Mouse (Mus musculus): ENCODE measurements at regions not wholly inside any gene's neighbourhood (a gene's known extent, or its start where the extent isn't known, plus 50 kb on each side); places are given as distances from the start of the nearest gene placed in this dataset.

- H3K36me3 ChIP-seq (ENCODE audit: insufficient read depth, low read length) = no peaks in the 10 kb centered on the region
- H3K4me2 ChIP-seq (replicated peaks; ENCODE audit: low read depth, low read length) = no peak overlapping the region
- no peak overlapping the region for H3K4me3 ChIP-seq (ENCODE audit: low read depth, low read length)
- DNase-seq (ENCODE audit: low spot score) (no peak), ATAC-seq (no peak)
- TF ChIP-seq EP300 (IDR thresholded peaks at IDR 0.05) = no peak
- no peak for TF ChIP-seq CTCF (IDR thresholded peaks at IDR 0.05)
- no peak overlapping the region for H3K27ac ChIP-seq (ENCODE audit: low read length)
- WGBS = 64% methylated on average over 4 of the region's 4 CpGs
- H3K9ac ChIP-seq (replicated peaks; ENCODE audit: low read depth) = no peak overlapping the region
- H3K9me3 ChIP-seq (ENCODE audit: low read length) = no peaks in the 10 kb centered on the region
- H3K27me3 ChIP-seq (replicated peaks; ENCODE audit: insufficient read depth, low read length) = no peaks in the 10 kb centered on the region
- H3K4me1 ChIP-seq (ENCODE audit: insufficient read depth, low read depth, low read length) = no peaks in the 10 kb centered on the region
Observed at GRCm38 (mm10) chr11:31754416-31754815, 82.7 kb upstream of the Bod1 start.

DNA sequence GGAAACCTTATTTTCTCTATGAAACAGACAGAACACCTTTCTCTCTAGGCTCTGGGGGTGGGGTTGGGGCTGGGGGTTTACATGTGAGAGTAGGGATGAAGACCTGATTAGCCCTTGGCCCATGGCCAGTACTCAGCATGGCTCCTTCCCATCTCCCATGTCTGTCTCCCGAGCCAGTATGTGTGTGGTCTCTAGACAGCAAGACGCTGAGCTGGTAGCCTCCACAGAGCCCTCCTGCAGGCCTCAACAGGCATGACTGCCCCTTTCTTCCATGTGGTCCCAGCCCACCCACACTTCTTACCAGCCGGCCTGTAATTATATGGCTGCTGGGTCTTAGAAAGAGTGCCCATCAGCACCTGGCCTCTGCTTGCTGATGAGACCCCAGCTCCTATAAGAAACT, 84.2 kb upstream of the Bod1 start:
- Histone ChIP-seq H3K4me2 (replicated peaks; ENCODE audit: low read depth, low read length) (no peak overlapping the region), H3K36me3 (ENCODE audit: insufficient read depth, low read length) (no peaks in the 10 kb centered on the region), H3K9me3 (ENCODE audit: low read length) (no peaks in the 10 kb centered on the region), H3K4me3 (ENCODE audit: low read depth, low read length) (no peak overlapping the region), H3K27ac (ENCODE audit: low read length) (no peak overlapping the region), H3K4me1 (ENCODE audit: insufficient read depth, low read depth, low read length) (no peaks in the 10 kb centered on the region), H3K9ac (replicated peaks; ENCODE audit: low read depth) (no peak overlapping the region), H3K27me3 (replicated peaks; ENCODE audit: insufficient read depth, low read length) (no peaks in the 10 kb centered on the region)
- no peak for DNase-seq (ENCODE audit: low spot score)
- no peak for ATAC-seq
- WGBS = 59% methylated on average over 3 of the region's 3 CpGs
- TF ChIP-seq EP300 (IDR thresholded peaks at IDR 0.05) (no peak), CTCF (IDR thresholded peaks at IDR 0.05) (no peak)

GRCm38 (mm10) chr11:31756355-31757145, 84.9 kb upstream of the Bod1 start:
- H3K9ac ChIP-seq (replicated peaks; ENCODE audit: low read depth) = no peak overlapping the region
- no peak overlapping the region for H3K4me2 ChIP-seq (replicated peaks; ENCODE audit: low read depth, low read length)
- no peak overlapping the region for H3K4me3 ChIP-seq (ENCODE audit: low read depth, low read length)
- DNase-seq (ENCODE audit: low spot score) = peak; percentile 43
- ATAC-seq = no peak
- H3K27ac ChIP-seq (ENCODE audit: low read length) = no peak overlapping the region
- WGBS = 61% methylated on average over 10 of the region's 10 CpGs
- no peaks in the 10 kb centered on the region for H3K27me3 ChIP-seq (replicated peaks; ENCODE audit: insufficient read depth, low read length)
- no peak for TF ChIP-seq EP300 (IDR thresholded peaks at IDR 0.05)
- H3K9me3 ChIP-seq (ENCODE audit: low read length) = no peaks in the 10 kb centered on the region
- H3K4me1 ChIP-seq (ENCODE audit: insufficient read depth, low read depth, low read length) = no peaks in the 10 kb centered on the region
- no peaks in the 10 kb centered on the region for H3K36me3 ChIP-seq (ENCODE audit: insufficient read depth, low read length)

- H3K36me3 ChIP-seq (ENCODE audit: insufficient read depth, low read length) = no peaks in the 10 kb centered on the region
- H3K27ac ChIP-seq (ENCODE audit: low read length) = no peak overlapping the region
- WGBS = 43% methylated on average over 9 of the region's 9 CpGs
- H3K27me3 ChIP-seq (replicated peaks; ENCODE audit: insufficient read depth, low read length) = no peaks in the 10 kb centered on the region
- H3K4me2 ChIP-seq (replicated peaks; ENCODE audit: low read depth, low read length) = no peak overlapping the region
- H3K4me3 ChIP-seq (ENCODE audit: low read depth, low read length) = no peak overlapping the region
- H3K9ac ChIP-seq (replicated peaks; ENCODE audit: low read depth) = no peak overlapping the region
- peak; percentile 55 for DNase-seq (ENCODE audit: low spot score)
- no peaks in the 10 kb centered on the region for H3K4me1 ChIP-seq (ENCODE audit: insufficient read depth, low read depth, low read length)
- TF ChIP-seq CTCF (IDR thresholded peaks at IDR 0.05) = peak; percentile 50
- no peak for TF ChIP-seq EP300 (IDR thresholded peaks at IDR 0.05)
- peak; percentile 82 for ATAC-seq
- H3K9me3 ChIP-seq (ENCODE audit: low read length) = no peaks in the 10 kb centered on the region
Observed at GRCm38 (mm10) chr11:31759868-31760765, 88.4 kb upstream of the Bod1 start.

GRCm38 (mm10) chr11:31763856-31764255, 92.2 kb upstream of the Bod1 start:
- TF ChIP-seq CTCF (IDR thresholded peaks at IDR 0.05) = no peak
- TF ChIP-seq EP300 (IDR thresholded peaks at IDR 0.05) = no peak
- Histone ChIP-seq H3K4me3 (ENCODE audit: low read depth, low read length) (no peak overlapping the region), H3K4me1 (ENCODE audit: insufficient read depth, low read depth, low read length) (no peaks in the 10 kb centered on the region), H3K27me3 (replicated peaks; ENCODE audit: insufficient read depth, low read length) (no peaks in the 10 kb centered on the region), H3K36me3 (ENCODE audit: insufficient read depth, low read length) (no peaks in the 10 kb centered on the region), H3K9me3 (ENCODE audit: low read length) (no peaks in the 10 kb centered on the region), H3K27ac (ENCODE audit: low read length) (no peak overlapping the region), H3K4me2 (replicated peaks; ENCODE audit: low read depth, low read length) (no peak overlapping the region), H3K9ac (replicated peaks; ENCODE audit: low read depth) (no peak overlapping the region)
- DNase-seq (ENCODE audit: low spot score) = no peak
- no peak for ATAC-seq
- WGBS = 67% methylated on average over 3 of the region's 3 CpGs

- Histone ChIP-seq H3K4me1 (ENCODE audit: insufficient read depth, low read depth, low read length) (peaks cover 8% of the 10 kb centered on the region; the same call in 1 of the 2 replicates), H3K36me3 (ENCODE audit: insufficient read depth, low read length) (no peaks in the 10 kb centered on the region), H3K4me3 (ENCODE audit: low read depth, low read length) (no peak overlapping the region), H3K9me3 (ENCODE audit: low read length) (no peaks in the 10 kb centered on the region), H3K9ac (replicated peaks; ENCODE audit: low read depth) (no peak overlapping the region), H3K4me2 (replicated peaks; ENCODE audit: low read depth, low read length) (no peak overlapping the region), H3K27me3 (replicated peaks; ENCODE audit: insufficient read depth, low read length) (no peaks in the 10 kb centered on the region), H3K27ac (ENCODE audit: low read length) (no peak overlapping the region)
- no peak for ATAC-seq
- 77% methylated on average over 5 of the region's 5 CpGs for WGBS
- TF ChIP-seq EP300 (IDR thresholded peaks at IDR 0.05) (no peak), CTCF (IDR thresholded peaks at IDR 0.05) (no peak)
- DNase-seq (ENCODE audit: low spot score) = no peak
Observed at GRCm38 (mm10) chr11:31766296-31766695, 94.6 kb upstream of the Bod1 start.

Measured in lung, postnatal 0 days (tissue).